Mouse (Mus musculus): ENCODE results near the gene Sh3bgrl2.

GRCm38 (mm10) chr9:83536959-83537358 lies 11.2 kb upstream of the Sh3bgrl2 start:
- TF ChIP-seq CTCF (IDR thresholded peaks at IDR 0.05) (no peak), POLR2A (IDR thresholded peaks at IDR 0.05; ENCODE audit: insufficient read depth, low read depth, low read length) (no peak), EP300 (IDR thresholded peaks at IDR 0.05; ENCODE audit: insufficient read depth, low read depth, low read length) (no peak)

All from heart, adult 2 months (tissue).